Mouse (Mus musculus) small intestine, adult 2 months (tissue): ENCODE data around the gene Mgat4e.

Experiments used
- CTCF ChIP-seq: fragments of 200-500 bp; IDR thresholded peaks from 2 replicates; pipeline ENCODE4 v1.5.1; 2012; ENCODE audit warnings: low read depth, mild to moderate bottlenecking, control low read depth, inconsistent platforms, low read length, moderate library complexity, mixed read lengths; ENCODE audit not compliant: insufficient replicate concordance, insufficient read length; ENCODE audit errors: extremely low read depth
- POLR2A ChIP-seq: fragments of 200-500 bp; IDR thresholded peaks from 2 replicates; pipeline ENCODE4 v1.6.1; 2012; ENCODE audit warnings: low read depth, mild to moderate bottlenecking, control low read depth, inconsistent platforms, low read length, moderate library complexity

- TF ChIP-seq CTCF, result no peak
- TF ChIP-seq POLR2A, result no peak
These were observed 20.7 kb upstream of the Mgat4e start for GRCm38 (mm10) chr1:134570171-134570570.
